Mouse (Mus musculus) stomach, embryonic 14.5 days (tissue): ENCODE results near the gene Tph2. TPM values are rescaled to one million over a fixed set of nuclear protein-coding genes. Genes with fewer than 3 reads are reported as not detected.

Source experiments
- ATAC-seq: fragments of 200-750 bp; cut with Nextera tagmentation; 2 replicates; pipeline ENCODE4 v1.8.0; 2017; ENCODE audit warnings: low read depth, moderate TSS enrichment; ENCODE audit not compliant: insufficient number of reproducible peaks, insufficient read depth, low FRiP score
- H3K27ac ChIP-seq: fragments of 300-500 bp; sonication (generic); 2 replicates; pipeline ENCODE4 v1.5.1; 2014; ENCODE audit warnings: mild to moderate bottlenecking, low read length, moderate library complexity, mixed read lengths
- H3K27me3 ChIP-seq: fragments of 300-500 bp; sonication (generic); 2 replicates; pipeline ENCODE4 v1.6.1; 2014; ENCODE audit warnings: low read length, control low read depth, mixed read lengths; ENCODE audit not compliant: control insufficient read depth, insufficient read depth
- H3K36me3 ChIP-seq: fragments of 300-500 bp; sonication (generic); 2 replicates; pipeline ENCODE4 v1.6.1; 2014; ENCODE audit warnings: mild to moderate bottlenecking, control low read depth, low read length, moderate library complexity, mixed read lengths; ENCODE audit not compliant: control insufficient read depth, insufficient read depth
- H3K4me1 ChIP-seq: fragments of 300-500 bp; sonication (generic); 2 replicates; pipeline ENCODE4 v1.6.1; 2014; ENCODE audit warnings: low read length, control low read depth, mixed read lengths; ENCODE audit not compliant: control insufficient read depth, insufficient read depth
- H3K4me2 ChIP-seq: fragments of 300-500 bp; sonication (generic); replicated peaks from 2 replicates; pipeline ENCODE4 v1.6.1; 2014; ENCODE audit warnings: low read depth, low read length, control low read depth
- H3K4me3 ChIP-seq: fragments of 300-500 bp; sonication (generic); 2 replicates; pipeline ENCODE4 v1.5.1; 2014; ENCODE audit warnings: low read depth, low read length, control low read depth
- H3K9ac ChIP-seq: fragments of 300-500 bp; sonication (generic); replicated peaks from 2 replicates; pipeline ENCODE4 v1.6.1; 2014; ENCODE audit warnings: low read depth, mild to moderate bottlenecking, control low read depth, low read length, moderate library complexity, mixed read lengths
- H3K9me3 ChIP-seq: fragments of 300-500 bp; sonication (generic); 2 replicates; pipeline ENCODE4 v1.6.1; 2016; ENCODE audit warnings: low read depth, low read length, control low read depth; ENCODE audit not compliant: control insufficient read depth
- WGBS: fragments of 180-500 bp; shearing (Covaris S2); extraction: QIAGEN DNeasy Blood & Tissue Kit; methylation state at CpG from one replicate; pipeline ENCODE4 v1.1.7; 2014; 5-methylcytosine and 5-hydroxymethylcytosine counted together
- polyA plus RNA-seq: library from polyadenylated mRNA; unstranded; fragments of >200 nt; fragmentation: Nextera tagmentation; extraction: Ambion mirVana; gene quantifications from 2 replicates; pipeline ENCODE4 v1.2.1, GENCODE M21; 2014

Tph2 gene
- polyA plus RNA-seq, 1 experiment from 2014 or later = not detected

- H3K9ac ChIP-seq = no peak overlapping the region
- H3K27me3 ChIP-seq = no peaks in the 10 kb centered on the region
- H3K9me3 ChIP-seq = no peaks in the 10 kb centered on the region
- WGBS = 58% methylated on average over 2 of the region's 2 CpGs
- H3K4me2 ChIP-seq = no peak overlapping the region
- no peak for ATAC-seq
- H3K36me3 ChIP-seq = no peaks in the 10 kb centered on the region
- no peak overlapping the region for H3K4me3 ChIP-seq
- H3K4me1 ChIP-seq = no peaks in the 10 kb centered on the region
- H3K27ac ChIP-seq = no peak overlapping the region
These were observed 123.3 kb downstream of the Tph2 start for GRCm38 (mm10) chr10:115061498-115061897.

- no peaks in the 10 kb centered on the region for H3K4me1 ChIP-seq
- no peak overlapping the region for H3K27ac ChIP-seq
- no peak for ATAC-seq
- H3K9me3 ChIP-seq = no peaks in the 10 kb centered on the region
- no peaks in the 10 kb centered on the region for H3K27me3 ChIP-seq
- H3K4me2 ChIP-seq = no peak overlapping the region
- H3K36me3 ChIP-seq = no peaks in the 10 kb centered on the region
- WGBS = 61% methylated on average over 7 of the region's 7 CpGs
- no peak overlapping the region for H3K9ac ChIP-seq
- H3K4me3 ChIP-seq = no peak overlapping the region
These were observed 124.1 kb downstream of the Tph2 start for GRCm38 (mm10) chr10:115060759-115061158.

- ATAC-seq = no peak
- WGBS = 54% methylated on average over 4 of the region's 4 CpGs
These were observed 133.2 kb downstream of the Tph2 start for GRCm38 (mm10) chr10:115051602-115052001.

GRCm38 (mm10) chr10:115050674-115051073 lies 134.1 kb downstream of the Tph2 start:
- Histone ChIP-seq H3K27ac (no peak overlapping the region), H3K4me1 (no peaks in the 10 kb centered on the region), H3K9ac (no peak overlapping the region), H3K9me3 (no peaks in the 10 kb centered on the region), H3K36me3 (no peaks in the 10 kb centered on the region), H3K4me2 (no peak overlapping the region), H3K27me3 (no peaks in the 10 kb centered on the region), H3K4me3 (no peak overlapping the region)
- WGBS = 87% methylated on average over 12 of the region's 12 CpGs
- ATAC-seq = no peak

More at GRCm38 (mm10) chr10:115051602-115052001, 133.2 kb downstream of the Tph2 start:
- Histone ChIP-seq H3K27me3 (no peaks in the 10 kb centered on the region), H3K4me2 (no peak overlapping the region), H3K4me3 (no peak overlapping the region), H3K27ac (no peak overlapping the region), H3K4me1 (no peaks in the 10 kb centered on the region), H3K9me3 (no peaks in the 10 kb centered on the region), H3K9ac (no peak overlapping the region), H3K36me3 (no peaks in the 10 kb centered on the region)

GRCm38 (mm10) chr10:115050178-115050577 lies 134.6 kb downstream of the Tph2 start:
- ATAC-seq = no peak
- 58% methylated on average over 8 of the region's 8 CpGs for whole genome bisulfite sequencing
- Histone ChIP-seq H3K9ac (no peak overlapping the region), H3K4me3 (no peak overlapping the region), H3K4me2 (no peak overlapping the region), H3K9me3 (no peaks in the 10 kb centered on the region), H3K27ac (no peak overlapping the region), H3K27me3 (no peaks in the 10 kb centered on the region), H3K36me3 (no peaks in the 10 kb centered on the region), H3K4me1 (no peaks in the 10 kb centered on the region)

- Histone ChIP-seq H3K4me2 (no peak overlapping the region), H3K9ac (no peak overlapping the region), H3K9me3 (no peaks in the 10 kb centered on the region), H3K4me1 (no peaks in the 10 kb centered on the region), H3K27me3 (no peaks in the 10 kb centered on the region), H3K4me3 (no peak overlapping the region), H3K36me3 (no peaks in the 10 kb centered on the region), H3K27ac (no peak overlapping the region)
- 89% methylated on average over 2 of the region's 2 CpGs for WGBS
- ATAC-seq = no peak
These were observed 136.3 kb downstream of the Tph2 start for GRCm38 (mm10) chr10:115048565-115048964.

- WGBS = 86% methylated on average over 9 of the region's 9 CpGs
- H3K4me2 ChIP-seq = no peak overlapping the region
- ATAC-seq = no peak
- H3K27me3 ChIP-seq = no peaks in the 10 kb centered on the region
- H3K9ac ChIP-seq = no peak overlapping the region
- no peaks in the 10 kb centered on the region for H3K36me3 ChIP-seq
- H3K9me3 ChIP-seq = no peaks in the 10 kb centered on the region
- no peak overlapping the region for H3K4me3 ChIP-seq
- no peak overlapping the region for H3K27ac ChIP-seq
- no peaks in the 10 kb centered on the region for H3K4me1 ChIP-seq
These were observed 149.1 kb downstream of the Tph2 start for GRCm38 (mm10) chr10:115035748-115036147.

Other genes with a start within 250 kb of the Tph2 start
- 65.0 and 76.8 TPM in 2 replicates for gene Tbc1d15, start 66.4 kb upstream of the Tph2 start, polyA plus RNA-seq
- gene Rab21, start 130.6 kb upstream of the Tph2 start, polyA plus RNA-seq = 8.0 and 9.0 TPM in 2 replicates
- 32.4 and 40.3 TPM in 2 replicates for gene Tmem19, start 177.5 kb upstream of the Tph2 start, polyA plus RNA-seq
- 23.4 and 25.2 TPM in 2 replicates for gene Thap2, start 199.4 kb upstream of the Tph2 start, polyA plus RNA-seq
- gene Zfc3h1, start 199.9 kb upstream of the Tph2 start, polyA plus RNA-seq = 30.9 and 36.0 TPM in 2 replicates